Mouse (Mus musculus): Measurements from ENCODE around the gene H2al1o. TPM values are rescaled to one million over a fixed set of nuclear protein-coding genes. Genes with fewer than 3 reads are reported as not detected.
"Not testable (repeated sequence)": the region's sequence is repeated elsewhere in the genome, so short reads cannot be mapped to it uniquely, and the experiment has no call there.

H2al1o gene
- polyA plus RNA-seq (2015; fragmentation: Nextera tagmentation; extraction: Ambion mirVana), result not detected in 2 replicates

GRCm38 (mm10) chrX:9572309-9572708 lies at the start of gene H2al1o:
Gene H2al1o, minus strand, starts transcription at chrX:9572409.
- not testable (repeated sequence) for H3K4me2 ChIP-seq; H3K9me3 ChIP-seq; ATAC-seq (ENCODE audit: borderline replicate concordance, extremely low read depth, low FRiP score, low TSS enrichment); H3K27me3 ChIP-seq; H3K36me3 ChIP-seq; H3K4me1 ChIP-seq; H3K4me3 ChIP-seq; H3K27ac ChIP-seq; H3K9ac ChIP-seq
- 80% methylated on average over 3 of the region's 3 CpGs for WGBS

DNA sequence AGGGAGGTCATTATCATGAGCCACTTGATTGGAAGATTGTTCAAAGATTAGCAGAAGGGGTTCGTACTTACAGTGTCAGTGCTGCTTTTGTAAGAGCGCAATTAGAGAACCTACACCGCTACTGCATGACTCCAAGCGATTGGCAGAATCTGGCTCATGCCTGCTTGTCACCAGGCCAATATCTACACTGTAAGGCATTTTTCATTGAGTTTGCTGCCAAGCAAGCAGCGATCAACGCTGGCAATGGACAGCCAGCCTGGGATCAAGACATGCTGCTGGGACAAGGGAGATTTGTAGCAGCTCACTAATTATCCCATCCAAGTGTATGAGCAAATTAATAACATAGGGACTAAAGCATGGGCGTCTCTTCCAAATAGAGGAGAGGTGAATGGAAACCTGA lies 25.8 kb upstream of the H2al1o start:
- not testable (repeated sequence) for H3K4me2 ChIP-seq; H3K36me3 ChIP-seq; H3K27me3 ChIP-seq; H3K27ac ChIP-seq; ATAC-seq (ENCODE audit: borderline replicate concordance, extremely low read depth, low FRiP score, low TSS enrichment); H3K9ac ChIP-seq; H3K4me3 ChIP-seq; H3K9me3 ChIP-seq; H3K4me1 ChIP-seq
- 91% methylated on average over 7 of the region's 7 CpGs for WGBS

GRCm38 (mm10) chrX:9536881-9537280 lies 35.3 kb downstream of the H2al1o start:
- Histone ChIP-seq H3K9me3 (no peaks in the 10 kb centered on the region), H3K4me3 (no peak overlapping the region), H3K4me2 (no peak overlapping the region), H3K9ac (no peak overlapping the region), H3K4me1 (no peaks in the 10 kb centered on the region), H3K36me3 (no peaks in the 10 kb centered on the region), H3K27me3 (no peaks in the 10 kb centered on the region), H3K27ac (no peak overlapping the region)
- WGBS, result 91% methylated on average over 3 of the region's 3 CpGs
- ATAC-seq (ENCODE audit: borderline replicate concordance, extremely low read depth, low FRiP score, low TSS enrichment), result no peak

Other genes with a start within 250 kb of the H2al1o start
- not detected in 2 replicates for gene H2al1k, start 221.8 kb downstream of the H2al1o start, polyA plus RNA-seq (2015; fragmentation: Nextera tagmentation; extraction: Ambion mirVana)
- gene Cybb, start 84.6 kb downstream of the H2al1o start, polyA plus RNA-seq (2015; fragmentation: Nextera tagmentation; extraction: Ambion mirVana), result 3.7 TPM in 2 replicates
- 63.1 and 66.7 TPM in 2 replicates for gene Dynlt3, start 90.6 kb upstream of the H2al1o start, polyA plus RNA-seq (2015; fragmentation: Nextera tagmentation; extraction: Ambion mirVana)